Mouse (Mus musculus) layer of hippocampus, adult 18-20 months (tissue): Measurements from ENCODE around the gene Prokr1. TPM values are rescaled to one million over a fixed set of nuclear protein-coding genes. Genes with fewer than 3 reads are reported as not detected.
"Not testable (repeated sequence)": the region's sequence is repeated elsewhere in the genome, so short reads cannot be mapped to it uniquely, and the experiment has no call there.

Experiments used
- DNase-seq, 2 experiments: peaks; one replicate each; pipeline ENCODE4 v3.0.0; 2022; ENCODE audit warnings: low spot score in 2 of 2
- total RNA-seq, 2 experiments: library from RNA; stranded (reverse); gene quantifications; 2 replicates each; pipeline ENCODE4 v1.2.3; 2021

Prokr1 gene
- total RNA-seq, 2 experiments from 2014 or later = 0.12 TPM; not detected in 1

DNA sequence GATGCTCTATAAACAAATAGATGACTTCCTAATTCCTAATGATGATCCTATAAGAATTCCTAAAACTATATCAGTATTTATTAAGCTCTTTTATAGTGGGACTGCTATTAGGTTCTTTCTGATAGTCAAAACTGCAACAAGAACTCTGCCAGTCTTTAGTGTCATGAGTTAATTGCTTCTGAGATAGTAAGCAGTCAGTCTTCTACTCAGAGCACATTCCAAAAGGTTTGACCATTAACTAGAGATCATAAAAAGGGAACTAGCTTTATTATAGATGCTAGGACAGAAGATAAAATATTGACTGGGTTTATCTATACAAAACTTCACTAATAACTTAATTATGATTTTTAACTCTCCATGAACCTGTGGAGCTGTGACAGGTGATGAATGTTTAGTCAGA lies 18.7 kb downstream of the Prokr1 start:
- DNase-seq = not testable (repeated sequence)

DNA sequence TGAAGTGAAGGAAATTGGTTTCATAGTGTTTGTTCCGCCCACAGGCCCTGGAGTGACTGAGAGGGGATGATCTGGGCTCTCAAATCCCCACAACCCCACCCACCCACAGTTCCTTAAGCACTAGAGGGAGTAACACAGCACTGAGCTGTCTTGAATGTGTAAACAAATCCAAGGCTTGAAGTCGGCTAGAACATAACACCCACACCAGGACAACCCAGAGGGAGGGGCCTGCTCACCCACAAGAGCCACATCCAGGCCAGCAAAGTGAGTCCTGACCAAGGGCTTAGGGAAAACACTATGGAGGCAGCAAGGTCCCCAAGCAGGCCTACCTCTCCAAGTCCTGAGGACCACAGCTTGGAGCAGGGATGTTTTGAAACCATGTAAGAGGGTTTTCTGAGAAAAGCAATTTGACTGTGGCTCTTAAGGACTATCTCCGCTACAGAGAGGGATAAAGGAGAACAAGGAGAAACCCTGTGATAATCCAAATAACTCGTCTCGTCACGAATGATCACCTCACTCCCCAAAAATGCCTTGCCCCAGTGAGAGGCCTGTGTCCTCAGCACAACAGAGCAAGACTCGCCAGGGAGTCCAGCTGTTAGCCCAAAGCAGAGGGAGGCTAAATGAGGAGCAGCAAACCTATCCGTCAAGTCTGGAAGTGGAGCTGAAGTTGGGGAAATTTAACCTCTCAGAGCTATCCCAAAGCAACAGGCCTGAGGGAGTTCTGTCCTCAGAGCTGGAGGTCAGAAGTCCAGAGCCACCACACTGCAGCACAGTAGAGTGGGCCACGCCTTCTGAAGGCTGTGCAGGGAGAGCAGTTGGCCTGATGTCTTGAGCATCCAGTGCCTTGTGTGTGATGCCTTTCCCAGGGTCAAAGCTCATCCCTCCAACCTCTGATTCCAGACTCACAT lies 22.6 kb downstream of the Prokr1 start:
- DNase-seq = no peak

DNA sequence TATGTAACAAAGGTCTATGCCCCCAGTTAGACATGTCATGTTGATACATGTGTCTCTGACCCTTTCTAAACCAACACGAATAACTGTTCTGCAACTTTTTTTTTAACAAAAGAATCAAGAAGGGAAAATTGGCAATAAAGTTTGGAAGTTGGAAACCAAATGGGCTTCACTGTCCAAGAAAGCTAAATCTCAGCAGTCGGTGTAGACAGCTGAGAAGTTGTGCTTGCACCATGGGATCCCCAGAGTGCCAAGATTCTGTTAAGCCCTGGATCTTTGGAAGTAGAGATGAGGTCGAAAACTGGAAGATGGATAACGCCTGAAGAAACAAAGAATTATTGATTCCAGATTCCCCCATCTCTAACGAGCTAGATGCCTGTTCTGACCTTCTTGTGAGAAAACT lies 25.4 kb downstream of the Prokr1 start:
- no peak for DNase-seq

DNA sequence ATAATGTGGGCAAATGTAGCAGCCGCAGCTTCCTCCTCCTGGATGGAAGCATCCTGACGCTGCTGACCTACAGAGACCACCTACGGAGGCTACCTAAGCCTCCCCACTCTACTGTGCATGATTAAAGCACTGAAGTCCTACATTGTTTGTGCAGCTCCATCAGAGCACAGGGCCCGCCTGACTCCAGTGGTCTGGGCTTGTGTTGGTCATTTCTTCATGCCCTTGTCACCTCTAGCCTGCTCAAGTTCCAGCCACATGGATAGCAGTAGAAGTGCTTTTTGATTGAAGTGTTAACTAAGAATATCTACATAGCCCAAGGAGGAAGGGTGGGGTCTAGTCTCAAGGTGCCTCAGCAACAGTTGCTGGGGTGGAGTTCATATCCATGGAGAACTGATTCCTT lies 26.2 kb downstream of the Prokr1 start:
- DNase-seq = no peak

DNA sequence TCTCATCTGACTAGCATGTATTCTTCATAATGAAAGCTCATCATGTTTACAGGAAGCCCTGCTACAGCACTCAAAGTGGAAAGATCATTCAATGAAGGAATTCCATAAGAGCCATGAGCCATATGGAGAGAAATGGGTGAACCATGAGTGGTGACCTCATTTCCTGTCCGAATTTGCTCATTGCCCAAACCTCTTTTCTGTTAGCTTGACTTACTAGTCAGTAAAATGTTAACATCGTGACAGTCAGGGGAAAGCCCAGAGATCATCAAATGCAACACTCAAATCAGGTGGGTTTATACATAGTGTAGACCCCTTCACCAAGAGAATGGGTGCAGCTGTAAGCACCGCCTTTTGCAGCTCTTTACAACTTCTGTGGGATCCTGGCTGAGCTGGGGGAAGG lies 36.8 kb downstream of the Prokr1 start:
- no peak for DNase-seq

DNA sequence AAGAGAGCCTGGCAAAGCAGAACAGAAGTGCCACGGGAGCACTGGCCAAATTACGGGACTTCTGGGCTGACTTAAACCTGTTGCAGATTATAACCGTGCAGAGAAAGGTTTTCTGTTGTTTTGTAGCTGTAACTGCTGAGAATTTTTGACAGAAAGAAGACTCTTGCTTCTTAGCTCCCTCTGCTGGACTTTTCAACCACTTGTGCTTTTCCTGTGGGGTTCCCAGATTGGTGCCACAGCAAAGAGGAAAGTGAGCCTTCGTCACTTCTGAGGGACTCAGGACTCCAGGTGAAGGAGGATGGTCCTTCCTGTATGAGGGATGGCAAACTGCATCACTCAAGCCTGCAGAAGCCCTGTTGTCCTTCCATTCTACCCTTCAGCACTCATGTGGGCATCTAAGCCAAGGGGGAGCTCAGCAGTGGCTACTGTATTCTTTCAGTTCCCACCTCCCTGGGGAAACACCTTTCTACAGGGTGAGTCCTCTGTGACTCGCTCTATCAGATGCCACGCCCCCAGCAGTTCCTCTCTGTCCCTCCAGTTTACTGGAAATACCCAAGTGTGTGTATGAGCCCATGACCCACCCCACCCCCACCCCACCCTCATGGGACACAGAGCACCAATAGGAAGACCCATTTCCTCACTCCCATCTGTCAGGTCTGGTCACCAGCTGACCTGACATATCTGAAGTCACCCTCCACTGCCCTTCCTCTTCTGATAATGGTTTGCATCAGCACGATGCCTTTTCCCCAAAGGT lies 38.3 kb downstream of the Prokr1 start:
- DNase-seq = peak in 1 of 2 experiments; percentile 30

DNA sequence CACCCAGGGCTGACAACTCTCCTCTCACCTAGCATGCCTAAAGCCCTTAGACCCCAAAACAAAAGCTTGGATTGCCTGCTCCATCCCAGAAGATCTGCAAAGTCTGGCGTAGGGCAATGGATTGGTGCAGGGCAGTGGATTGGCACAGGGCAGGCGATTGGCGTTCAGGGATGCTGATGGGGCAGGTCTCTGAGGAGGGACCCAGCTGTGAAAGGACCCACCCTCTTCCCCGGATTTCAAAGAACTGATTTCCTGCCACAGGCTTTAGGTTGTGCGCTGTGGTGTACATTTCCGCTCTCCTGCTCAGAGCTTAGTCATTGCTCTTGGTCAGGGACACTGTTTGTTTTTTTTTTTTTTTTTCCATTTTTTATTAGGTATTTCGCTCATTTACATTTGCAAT lies 42.7 kb downstream of the Prokr1 start:
- DNase-seq = no peak

DNA sequence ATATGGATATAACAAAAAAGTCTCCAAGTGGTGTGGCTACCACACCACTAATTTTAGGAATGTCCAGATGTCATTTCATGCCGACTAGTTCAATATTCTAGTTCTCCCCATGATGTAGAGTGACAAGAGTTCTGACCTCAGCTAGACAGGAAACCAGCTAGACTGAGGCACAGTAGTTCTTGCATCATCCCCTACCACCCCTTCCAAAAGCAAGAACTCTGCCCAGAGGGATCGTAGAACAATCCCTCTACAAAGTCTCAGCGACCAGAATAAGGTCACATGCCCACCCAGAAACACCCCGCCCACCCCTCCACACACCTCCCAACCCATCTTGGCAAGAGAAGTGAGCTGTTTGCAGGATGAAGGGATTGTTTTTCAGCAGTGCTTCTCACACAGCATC lies 43.1 kb downstream of the Prokr1 start:
- no peak for DNase-seq

DNA sequence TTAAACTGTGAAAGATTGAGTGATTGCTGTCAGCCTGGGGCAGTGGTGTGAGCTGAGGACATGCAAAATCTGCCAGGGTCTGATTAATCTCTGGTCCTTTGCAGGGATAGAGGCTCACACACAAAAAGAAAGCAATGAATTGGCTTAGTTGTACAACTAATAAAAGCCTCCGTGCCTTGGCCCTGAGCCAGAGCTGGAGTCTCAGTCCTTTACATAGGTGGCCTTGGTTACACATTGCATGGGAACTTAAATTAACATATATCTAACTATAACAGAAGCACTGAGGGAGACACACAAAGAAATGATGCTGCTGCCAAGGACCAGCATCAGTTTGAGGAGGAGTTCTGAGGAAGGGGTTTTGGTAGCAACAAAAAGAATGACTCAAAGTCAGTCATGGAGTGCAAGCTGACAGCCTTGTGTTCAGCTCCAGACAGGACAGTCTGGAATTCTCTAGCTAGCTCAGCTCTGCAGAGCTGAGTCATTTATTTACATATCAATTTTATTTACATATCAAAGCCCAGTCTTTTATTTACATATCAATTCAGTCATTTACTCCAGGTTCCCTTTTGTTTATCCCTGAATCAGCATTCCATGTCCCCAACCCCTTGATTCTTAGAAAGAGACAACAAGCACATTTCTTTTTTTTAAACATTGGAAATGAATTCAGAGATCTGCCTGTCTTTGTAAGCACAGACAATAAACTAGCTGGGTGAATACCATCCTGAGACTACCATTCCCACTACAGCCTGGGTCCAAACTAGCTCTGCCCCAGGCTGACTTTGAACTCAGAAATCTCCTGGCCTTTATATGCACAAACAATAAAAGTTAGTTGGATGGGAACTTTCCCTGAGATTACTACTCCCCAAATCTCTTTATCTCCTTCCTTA lies 45.0 kb downstream of the Prokr1 start:
- no peak for DNase-seq

DNA sequence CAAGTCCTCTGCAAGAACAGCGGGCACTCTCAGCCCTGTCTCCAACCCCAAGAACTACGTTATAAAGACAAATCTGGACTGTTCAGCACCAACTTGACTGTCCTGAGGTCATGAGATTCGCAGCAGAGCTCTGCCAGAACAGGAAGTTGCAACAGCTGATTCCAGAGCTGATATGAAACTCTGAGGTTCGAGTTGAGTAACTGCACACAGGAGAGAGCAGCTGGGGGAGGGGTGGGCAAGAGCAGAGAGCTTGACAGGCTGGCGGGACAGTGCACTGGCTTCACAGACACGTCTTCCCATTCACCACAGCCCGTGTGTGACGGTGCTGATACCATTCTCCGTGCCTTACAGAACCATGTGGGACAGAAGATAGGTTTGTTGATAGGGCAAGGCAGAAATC lies 48.5 kb downstream of the Prokr1 start:
- no peak for DNase-seq

DNA sequence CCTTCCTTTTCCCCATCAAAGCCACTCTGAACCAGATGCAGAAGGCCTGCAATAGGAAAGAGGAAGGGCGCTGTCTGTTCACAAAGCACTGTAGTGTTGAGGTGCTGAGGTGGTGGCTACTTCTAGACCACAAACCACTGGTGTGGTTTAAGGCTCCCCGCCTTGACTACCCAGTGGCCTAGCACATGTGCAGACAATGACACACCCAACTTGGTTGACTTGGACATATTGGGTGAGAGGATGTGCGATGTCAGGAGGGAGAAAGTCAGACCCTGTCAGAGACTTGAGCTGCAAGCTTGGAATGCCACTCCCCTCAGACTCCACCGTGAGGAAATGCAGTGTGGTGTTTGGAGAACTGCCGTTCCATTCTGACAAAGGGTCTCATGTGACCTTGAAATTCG lies 49.4 kb downstream of the Prokr1 start:
- DNase-seq = no peak

DNA sequence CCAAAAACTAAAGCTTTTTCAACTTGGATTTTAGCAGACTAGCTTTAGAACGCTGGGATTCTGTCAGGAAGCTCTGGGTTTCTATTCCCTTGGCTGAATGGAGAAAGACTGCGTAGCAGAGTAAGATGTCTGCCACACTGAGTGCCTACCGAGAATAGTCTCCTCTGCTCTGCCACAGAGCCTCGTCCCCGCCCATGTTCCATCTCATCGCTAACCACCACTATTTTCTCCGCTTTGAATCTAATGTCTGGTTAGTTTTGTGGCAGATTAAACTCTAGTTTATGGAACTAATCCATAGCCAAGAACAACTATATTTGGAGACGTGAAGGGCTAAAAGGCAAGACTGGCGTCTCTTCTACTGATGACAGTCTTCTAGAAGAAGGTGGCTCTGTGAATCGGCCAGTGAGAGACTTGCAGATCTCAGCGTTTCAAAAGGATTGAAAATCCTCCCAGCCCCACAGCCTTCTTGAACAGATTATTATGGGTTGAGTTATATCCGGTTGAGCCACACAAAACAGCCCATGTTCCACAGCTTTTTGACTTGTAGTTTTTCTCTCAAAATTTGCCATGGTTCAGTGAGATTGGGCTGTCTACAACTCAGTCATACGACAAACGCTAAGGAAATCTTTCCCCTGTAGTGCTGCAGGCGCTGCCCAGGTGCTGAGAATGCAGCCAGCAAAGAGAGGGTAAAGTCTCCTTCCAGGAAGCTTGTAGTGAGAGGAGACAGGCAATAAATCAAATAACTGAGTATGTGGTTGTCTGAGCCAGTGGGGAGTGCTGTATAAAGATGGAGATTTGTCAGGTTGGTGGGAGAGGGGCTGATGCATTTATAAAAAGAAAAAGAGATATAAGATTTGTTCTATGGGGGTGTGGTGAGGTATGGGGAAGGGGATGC lies 51.9 kb downstream of the Prokr1 start:
- no peak for DNase-seq

DNA sequence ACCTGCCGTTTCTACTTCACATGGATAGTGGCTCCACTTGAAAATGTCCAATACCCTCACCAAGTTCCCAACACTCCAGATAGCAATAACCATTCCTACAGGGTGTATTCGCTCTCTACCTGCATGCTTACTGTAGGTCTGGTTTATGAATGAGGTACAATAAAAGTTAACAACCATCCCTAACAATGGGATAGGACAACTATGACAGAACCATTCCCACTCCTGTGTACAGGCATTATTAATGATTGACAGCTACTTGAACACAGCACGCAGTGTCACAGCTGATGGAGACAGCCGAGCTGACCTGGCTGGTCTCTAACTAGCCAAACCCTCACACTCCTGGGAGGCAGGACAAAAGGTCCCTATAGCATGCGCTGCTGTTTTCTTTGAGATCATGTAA lies 52.9 kb downstream of the Prokr1 start:
- DNase-seq = no peak

DNA sequence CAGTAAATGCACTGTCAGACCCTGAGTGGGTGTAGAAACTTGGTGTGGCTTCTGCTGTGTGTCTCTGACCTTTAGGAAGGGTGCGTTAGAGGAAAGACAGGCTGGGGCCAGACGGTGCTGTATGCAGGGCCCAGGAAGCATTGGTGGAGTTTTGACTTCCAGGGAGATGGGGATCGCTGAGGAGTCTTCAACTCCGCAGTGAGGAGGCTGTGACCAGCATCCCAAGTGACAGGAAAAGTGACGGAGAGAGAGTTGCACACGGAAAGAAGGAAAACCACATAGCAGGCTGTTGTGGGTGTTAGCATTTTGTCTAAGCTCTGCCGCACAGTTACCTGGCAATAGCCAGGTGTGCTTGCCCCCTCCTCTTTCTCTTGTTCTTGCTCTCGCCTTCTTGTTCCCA lies 54.3 kb downstream of the Prokr1 start:
- no peak for DNase-seq

DNA sequence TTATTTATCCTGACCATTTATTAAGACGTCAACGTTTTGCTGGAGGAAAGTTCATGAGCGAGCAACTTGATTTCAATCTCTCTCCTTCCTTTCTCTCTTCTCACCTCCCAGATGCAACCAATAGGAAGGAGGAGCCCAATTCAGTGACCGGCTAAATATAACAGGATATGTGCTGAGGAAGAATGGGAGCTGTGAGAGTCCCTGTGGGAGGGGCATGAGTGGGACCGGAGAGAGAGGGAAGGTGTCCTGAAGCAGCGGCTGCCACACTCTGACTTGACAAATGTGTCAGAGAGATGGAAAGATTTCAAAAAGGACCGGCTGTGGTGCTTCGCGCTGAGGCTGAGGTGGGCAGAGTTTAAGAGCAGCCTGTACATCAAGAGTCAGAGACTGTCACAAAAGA lies 54.9 kb downstream of the Prokr1 start:
- DNase-seq = no peak

DNA sequence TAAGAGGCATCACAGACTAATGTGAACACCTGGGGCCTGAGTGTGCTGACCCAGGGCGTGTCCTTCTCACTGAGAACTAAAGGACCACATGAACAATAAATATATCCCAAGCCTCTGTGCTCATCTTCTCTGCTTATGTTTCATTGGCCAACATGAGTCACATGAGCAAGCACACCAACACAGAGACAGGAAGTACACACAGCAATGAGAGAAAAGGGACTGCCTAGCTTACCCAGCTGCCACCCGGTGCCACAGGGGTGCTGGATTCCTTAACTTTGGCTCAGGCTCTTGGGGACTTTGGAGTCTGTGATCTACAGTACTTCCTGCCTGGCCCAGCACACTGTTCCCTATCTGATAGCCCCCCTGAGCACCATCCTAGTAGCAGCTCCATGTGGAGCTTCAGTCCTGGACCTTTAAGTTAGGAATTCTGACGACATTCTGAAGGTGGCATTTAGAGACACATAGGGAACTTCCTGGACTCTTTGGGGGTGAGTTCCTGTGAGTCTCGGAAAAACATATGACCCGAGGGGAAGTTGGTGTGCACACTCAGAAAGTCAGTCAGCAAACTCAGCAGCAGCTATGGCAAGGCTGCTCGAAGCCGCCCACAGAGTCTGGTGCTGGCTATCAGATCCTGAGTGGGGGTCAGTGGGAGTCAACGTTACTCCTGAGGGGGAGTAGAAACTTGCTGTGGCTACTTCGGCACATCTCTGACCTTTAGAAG lies 55.5 kb downstream of the Prokr1 start:
- no peak for DNase-seq

DNA sequence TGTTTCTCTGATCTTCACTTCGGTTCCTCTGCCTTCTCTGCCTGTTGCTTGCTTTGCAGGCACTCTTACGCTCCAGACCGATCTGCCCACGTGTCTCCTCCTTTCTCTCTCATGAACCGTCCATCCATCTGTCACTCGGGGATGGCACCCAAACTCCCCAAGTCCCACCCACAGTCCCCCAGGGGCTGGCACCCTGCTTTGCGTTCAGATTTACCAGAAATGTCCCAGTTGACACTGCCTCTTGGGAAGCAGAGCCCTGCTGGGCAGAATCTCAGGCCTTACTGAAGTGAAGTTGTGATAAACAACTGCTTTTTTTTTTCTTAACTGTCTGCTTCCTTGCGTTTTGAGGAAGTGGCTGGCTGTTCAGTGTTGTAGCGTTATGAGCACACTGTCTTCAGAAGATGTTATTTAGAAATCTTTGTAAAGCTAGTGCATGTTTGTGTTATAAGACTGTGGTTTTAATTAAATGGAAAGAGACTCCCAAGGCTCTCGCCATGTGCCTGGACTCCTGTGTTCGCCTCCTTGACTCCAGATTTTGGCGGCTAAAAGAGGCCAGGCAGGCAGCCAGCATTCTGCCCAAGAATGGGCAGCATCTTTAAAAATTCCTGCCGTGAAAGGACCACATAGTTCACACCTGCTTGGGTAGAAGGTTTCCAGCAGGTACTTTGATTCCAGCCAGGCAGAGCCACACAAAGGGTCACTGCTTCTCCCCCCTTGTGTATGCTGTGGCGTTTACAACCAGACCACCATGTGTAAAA lies 57.4 kb downstream of the Prokr1 start, which contains the start of gene Arhgap25:
Gene Arhgap25 (minus strand): TSS at position 307 of the 758 bp plus-strand sequence.
- peak; percentile 11 to 63 for DNase-seq

DNA sequence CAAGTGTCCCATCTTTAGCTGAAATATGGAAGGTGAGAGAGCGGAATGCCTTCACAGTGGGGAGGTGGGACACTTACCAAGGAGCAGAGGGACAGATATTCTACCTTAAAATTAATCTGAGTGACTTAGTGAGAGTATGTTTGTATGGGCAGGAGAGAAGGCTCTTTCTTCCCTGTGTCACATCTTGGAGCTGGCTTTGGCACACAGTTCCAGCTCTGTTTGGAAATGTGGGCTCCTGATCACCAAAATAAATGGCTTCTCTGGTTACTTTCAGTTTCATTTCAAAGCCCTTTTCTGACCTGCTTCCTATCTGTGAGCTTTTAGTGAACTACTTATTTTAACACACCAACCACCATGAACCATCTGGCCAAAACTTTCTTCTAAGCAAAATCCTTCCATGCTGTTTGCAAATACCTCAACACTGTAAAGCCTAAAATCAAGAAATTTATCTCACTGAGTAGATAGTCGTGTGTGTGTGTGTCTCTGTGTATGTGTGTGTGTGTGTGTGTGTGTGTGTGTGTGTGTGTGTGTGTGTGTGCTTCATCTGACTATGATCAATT lies 59.0 kb downstream of the Prokr1 start:
- DNase-seq = no peak

DNA sequence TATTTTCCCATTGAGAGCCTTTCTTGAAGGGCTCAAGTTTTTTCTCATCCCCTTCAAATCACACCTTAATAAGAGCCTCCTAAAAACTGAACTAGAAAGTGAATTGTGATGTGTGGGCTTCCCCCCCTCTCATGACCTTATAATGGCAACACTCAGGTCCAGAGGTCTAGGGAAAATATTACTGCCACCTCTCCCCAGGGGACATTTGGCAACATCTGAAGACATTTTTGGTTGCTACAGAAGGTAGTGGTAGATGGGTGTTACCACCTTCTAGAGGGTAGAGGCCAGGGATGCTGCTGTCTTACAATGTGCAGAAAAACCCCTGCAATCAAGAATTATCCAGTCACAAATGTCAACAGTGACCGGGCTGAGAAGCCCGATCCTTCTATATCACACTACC lies 60.2 kb downstream of the Prokr1 start:
- DNase-seq = no peak
